Mouse (Mus musculus): ENCODE results near the gene Zcchc7.

Zcchc7 gene

DNA sequence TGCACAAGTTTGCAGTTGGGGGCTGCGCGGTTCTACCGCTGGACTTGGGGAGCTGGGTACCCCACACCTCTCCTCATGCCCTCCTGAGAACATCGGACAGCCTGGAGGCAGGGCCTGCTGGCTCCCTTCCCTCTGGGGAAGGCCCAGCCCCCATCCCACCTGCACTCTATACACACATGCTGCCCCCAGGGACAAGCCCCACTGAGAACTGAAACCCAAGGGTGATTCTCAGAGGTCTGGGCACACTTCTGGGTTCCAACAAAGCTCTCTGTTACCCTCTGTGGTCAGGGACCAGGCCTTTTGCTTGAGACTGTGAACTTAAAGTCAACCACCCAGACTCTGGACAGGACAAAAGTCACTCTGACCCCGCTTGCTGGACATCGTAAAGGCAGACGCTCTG lies 214.4 kb downstream of the Zcchc7 start:
- DNase-seq: no peak

DNA sequence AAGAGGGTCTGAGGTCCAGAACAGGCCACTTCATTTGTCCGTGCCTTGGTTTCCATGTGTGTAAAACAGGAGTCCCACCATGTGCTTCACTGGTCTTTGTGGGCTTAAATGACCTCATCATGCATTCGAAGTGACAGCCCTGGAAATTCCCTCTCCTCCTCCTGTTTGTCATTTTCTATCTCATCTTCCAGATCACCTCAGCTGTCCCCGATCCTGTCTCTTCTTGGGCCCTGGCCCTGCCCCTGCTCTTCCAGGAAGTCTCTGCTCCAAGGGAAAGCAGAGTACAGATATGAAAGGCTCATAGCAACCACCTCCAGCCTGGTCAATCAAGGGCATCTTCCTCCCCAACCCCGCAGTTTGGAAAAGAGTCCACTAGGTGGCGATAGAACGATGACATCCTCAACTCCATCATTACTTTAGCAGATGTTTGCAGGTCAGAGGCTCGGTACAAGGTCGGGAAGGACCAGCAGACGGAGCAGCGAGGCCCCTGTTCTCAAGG lies 215.0 kb downstream of the Zcchc7 start:
- peak; percentile 76 to 84 for DNase-seq

DNA sequence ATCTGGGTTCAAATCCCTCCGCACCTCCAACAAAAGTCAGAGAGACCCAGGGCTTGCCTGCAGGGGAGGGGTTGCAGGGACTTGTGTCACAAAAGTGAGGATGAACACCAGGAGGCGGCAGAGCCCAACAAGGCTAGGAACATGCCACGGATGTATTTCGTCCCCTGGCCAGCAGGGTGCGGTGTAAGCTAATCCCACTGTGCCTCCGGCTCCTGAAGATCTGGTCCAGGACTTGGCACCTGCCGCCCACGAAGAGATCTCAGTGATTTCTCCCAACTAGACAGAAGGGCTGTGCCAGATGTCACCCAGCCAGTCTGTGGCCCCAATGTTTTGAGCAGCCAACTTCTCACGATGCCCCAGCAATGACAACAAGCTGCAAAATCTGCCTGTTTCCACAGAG lies 217.8 kb downstream of the Zcchc7 start:
- peak; percentile 95 to 96 for DNase-seq

DNA sequence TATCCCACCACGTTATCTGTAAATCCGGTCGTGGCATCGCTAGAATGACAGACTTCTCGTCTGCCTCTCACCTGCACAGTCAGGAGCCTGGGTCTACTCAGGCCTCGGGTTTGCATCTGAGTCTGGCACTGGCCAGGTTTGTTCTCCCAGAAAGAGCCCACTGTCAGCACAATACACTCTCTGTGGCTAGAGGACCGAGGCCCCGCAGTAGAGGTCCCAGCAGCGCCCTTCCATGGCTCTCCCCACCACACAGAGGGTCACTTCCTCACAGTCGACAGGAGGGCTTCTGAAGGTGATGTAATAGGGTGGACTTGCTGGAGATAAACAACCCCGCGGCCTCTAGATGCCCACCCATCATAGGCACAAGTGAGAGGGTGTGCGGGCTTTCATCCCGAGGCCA lies 218.2 kb downstream of the Zcchc7 start:
- no peak for DNase-seq

DNA sequence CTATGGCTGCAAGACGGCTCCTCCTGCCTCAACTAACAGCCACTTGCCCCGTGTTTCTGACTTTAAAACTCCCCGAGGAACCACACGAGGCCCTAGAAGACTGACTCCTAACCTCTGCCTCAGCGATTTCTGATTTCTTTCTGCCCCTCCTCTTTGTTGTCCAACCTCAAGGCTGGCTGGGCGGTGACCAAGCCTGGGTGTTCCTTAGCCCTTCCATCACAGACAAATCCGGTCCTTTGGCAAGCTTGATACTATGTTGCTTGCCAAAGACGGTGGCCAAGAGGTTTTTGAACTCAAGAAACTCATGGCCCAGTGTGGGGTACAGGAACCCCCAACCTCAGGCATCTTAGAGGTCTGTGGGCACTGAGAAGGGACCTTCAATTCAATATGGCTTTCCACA lies 218.7 kb downstream of the Zcchc7 start:
- peak; percentile 47 to 50 for DNase-seq

DNA sequence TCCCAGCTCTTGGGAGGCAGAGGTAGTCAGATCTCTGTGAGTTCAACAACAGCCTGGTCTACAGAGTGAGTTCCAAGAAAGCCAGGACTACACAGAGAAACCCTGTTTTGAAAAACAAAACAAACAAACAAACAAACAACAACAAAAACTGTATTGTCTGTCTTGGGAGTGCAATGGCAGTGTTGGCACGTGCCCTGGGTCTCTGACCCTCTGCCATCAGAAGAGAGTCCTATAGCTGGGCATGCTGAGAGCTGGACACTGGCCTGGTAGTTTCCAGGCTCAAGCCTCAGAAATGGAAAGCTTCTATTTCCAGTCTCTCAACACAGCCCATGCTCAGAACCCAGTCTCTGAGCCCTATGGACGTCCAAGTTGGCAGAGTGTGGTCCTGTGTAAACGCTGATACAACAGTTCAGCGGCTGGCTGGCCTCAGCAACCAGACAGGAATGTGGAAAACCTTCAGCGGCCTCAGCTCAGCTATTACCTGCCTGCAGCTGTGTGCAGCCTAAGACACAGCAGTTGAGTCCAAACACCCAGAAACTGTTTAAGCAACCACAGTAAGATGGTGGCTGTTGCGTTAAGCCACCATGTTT lies 220.4 kb downstream of the Zcchc7 start:
- peak in 1 of 2 experiments; percentile 54 for DNase-seq

DNA sequence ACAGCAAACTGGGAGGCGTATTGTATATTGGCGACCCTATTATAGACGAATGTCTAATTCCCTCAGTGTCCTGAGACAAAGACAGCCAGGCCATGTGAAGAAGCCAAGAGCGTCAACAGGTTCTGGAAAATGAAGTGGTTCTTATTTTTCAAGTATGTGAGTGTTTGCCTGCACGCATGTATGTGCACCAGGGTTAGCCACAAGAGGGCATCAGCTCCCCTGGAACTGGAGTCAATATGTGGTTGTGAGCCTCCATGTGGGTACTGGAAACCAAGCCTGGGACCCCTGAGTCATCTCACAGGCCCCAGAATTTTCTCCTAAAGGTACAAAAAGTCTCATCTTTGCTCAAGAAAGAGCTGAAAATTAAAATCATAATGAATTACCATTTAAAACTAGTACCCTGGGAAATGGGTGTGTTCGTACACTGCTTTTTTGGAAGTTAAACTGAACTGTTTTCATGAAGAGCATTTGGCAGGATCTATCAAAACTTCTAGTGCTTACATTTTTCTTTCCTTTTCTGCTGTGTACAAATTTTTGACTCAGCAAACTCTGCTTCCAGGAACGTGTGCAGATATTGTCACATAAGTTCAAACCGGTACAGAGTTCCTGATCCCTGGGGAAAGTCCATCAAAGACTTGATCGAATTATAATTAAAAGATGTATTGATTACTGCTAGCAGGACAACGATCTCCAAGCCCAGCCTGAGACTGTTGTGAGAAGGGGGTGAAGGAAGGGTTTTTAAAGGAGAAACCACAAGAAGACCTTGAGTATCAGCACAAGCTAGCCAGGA lies 221.4 kb downstream of the Zcchc7 start:
- DNase-seq: no peak

DNA sequence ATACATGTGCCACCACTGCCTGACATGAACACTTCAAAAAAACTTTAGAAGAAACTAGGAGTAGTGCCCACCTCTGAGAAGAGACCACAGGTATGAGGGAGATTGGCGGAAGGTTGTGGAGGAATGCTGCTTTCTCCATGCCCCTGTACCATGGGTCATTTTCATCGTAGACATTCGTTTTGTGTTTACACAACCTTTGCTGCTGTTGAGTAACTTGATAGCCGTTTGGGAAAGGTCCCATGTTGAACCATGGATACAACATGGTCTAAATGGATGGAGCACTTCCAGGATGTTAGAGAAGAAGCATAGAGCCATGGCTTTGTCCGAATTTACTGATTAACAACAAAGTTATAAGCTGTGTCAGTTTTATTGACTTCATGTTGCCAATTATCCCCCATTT lies 222.5 kb downstream of the Zcchc7 start:
- no peak for DNase-seq

DNA sequence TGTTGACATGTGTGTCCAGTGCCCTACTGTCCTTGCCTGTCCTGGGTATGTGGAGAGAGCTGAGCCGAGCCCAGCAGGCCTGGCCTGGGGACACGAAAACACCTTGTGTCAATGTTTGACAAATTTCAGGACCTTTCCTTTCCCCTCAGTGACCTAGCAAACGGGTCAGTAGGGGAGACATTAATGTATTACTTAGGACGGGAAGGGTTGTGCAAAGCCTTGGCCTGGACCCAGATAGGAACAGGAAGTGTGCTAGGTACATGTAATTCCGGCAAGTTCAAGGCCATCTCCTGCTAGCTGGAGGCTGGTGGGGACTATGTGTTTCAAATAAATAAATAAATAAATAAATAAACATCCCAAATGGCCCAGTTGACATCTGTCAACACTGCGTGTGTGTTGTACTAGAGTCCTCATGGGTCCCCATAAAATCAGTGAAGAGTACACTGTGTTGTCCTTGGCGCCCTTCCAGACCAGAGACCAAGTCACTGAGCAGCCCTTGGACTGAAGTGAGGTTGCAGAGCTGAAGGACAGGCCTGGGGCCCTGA lies 224.2 kb downstream of the Zcchc7 start:
- no peak for DNase-seq

DNA sequence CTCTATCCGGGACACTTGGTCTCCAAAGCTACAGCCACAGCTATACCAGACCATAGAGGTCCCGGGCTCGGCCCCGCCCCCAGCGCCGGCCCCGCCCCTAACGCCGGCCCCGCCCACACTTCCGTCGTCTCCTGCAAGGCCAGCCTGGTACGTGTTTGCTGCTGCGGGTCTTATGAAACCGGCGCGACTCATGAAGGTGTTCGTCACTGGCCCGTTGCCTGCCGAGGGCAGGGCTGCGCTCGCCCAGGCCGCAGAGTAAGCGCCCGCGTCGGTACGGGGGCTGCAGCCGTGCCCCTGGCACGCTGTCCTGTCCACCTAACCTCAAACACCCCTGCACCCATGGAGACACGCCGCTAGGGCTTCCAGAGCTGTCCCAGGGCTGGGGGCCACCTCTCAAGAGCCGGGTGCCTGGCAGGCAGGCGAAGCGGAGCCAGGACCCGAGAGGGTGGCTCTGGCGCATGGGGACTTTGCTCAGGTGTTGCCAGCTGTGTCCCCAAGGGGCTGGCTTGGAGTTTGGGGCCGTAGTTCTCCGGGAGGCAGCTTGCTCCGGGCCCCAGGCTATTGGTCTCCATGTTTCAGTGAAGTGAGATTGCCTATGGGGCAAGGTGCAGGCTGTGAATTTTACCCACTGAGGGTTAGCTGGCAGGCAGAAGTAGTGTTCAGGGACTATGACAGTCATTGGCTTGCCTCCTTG lies 225.8 kb downstream of the Zcchc7 start, which contains the start of gene Grhpr:
Gene Grhpr (plus strand): TSS at position 116 of the 694 bp plus-strand sequence.
- peak; percentile 84 to 88 for DNase-seq
